Mouse (Mus musculus): ENCODE measurements around the gene Polr3c. TPM values are rescaled to one million over a fixed set of nuclear protein-coding genes. Genes with fewer than 3 reads are reported as not detected.
"Not testable (repeated sequence)": the region's sequence is repeated elsewhere in the genome, so short reads cannot be mapped to it uniquely, and the experiment has no call there.

Gene Polr3c
- total RNA-seq, 2 experiments from 2014 or later = 27.7 to 34.8 TPM

- ATAC-seq (replicated peaks; ENCODE audit: low FRiP score, poor library complexity, severe bottlenecking) = no peak
Measured at GRCm38 (mm10) chr3:96715854-96716253, 11.6 kb downstream of the Polr3c start.

GRCm38 (mm10) chr3:96714286-96714685, 13.1 kb downstream of the Polr3c start:
- no peak for ATAC-seq (replicated peaks; ENCODE audit: low FRiP score, poor library complexity, severe bottlenecking)

GRCm38 (mm10) chr3:96708684-96709064, 18.8 kb downstream of the Polr3c start:
- no peak for ATAC-seq (replicated peaks; ENCODE audit: low FRiP score, poor library complexity, severe bottlenecking)

- ATAC-seq (replicated peaks; ENCODE audit: low FRiP score, poor library complexity, severe bottlenecking) = peak; percentile 85
Measured at GRCm38 (mm10) chr3:96707903-96708683, 19.3 kb downstream of the Polr3c start, which contains the start of gene Nudt17. TSS of gene Nudt17 (minus strand) at chr3:96708562.

GRCm38 (mm10) chr3:96706984-96707383, 20.4 kb downstream of the Polr3c start:
- ATAC-seq (replicated peaks; ENCODE audit: low FRiP score, poor library complexity, severe bottlenecking) = no peak

GRCm38 (mm10) chr3:96706217-96706616, 21.2 kb downstream of the Polr3c start:
- no peak for ATAC-seq (replicated peaks; ENCODE audit: low FRiP score, poor library complexity, severe bottlenecking)

GRCm38 (mm10) chr3:96704778-96705177, 22.6 kb downstream of the Polr3c start:
- ATAC-seq (replicated peaks; ENCODE audit: low FRiP score, poor library complexity, severe bottlenecking) = no peak

GRCm38 (mm10) chr3:96701003-96701402, 26.4 kb downstream of the Polr3c start:
- no peak for ATAC-seq (replicated peaks; ENCODE audit: low FRiP score, poor library complexity, severe bottlenecking)

GRCm38 (mm10) chr3:96700376-96700775, 27.1 kb downstream of the Polr3c start:
- ATAC-seq (replicated peaks; ENCODE audit: low FRiP score, poor library complexity, severe bottlenecking) = no peak

- no peak for ATAC-seq (replicated peaks; ENCODE audit: low FRiP score, poor library complexity, severe bottlenecking)
Measured at GRCm38 (mm10) chr3:96698993-96699690, 28.3 kb downstream of the Polr3c start.

GRCm38 (mm10) chr3:96696766-96697732, 30.4 kb downstream of the Polr3c start:
- peak; percentile 87 for ATAC-seq (replicated peaks; ENCODE audit: low FRiP score, poor library complexity, severe bottlenecking)

- peak; percentile 86 for ATAC-seq (replicated peaks; ENCODE audit: low FRiP score, poor library complexity, severe bottlenecking)
Measured at GRCm38 (mm10) chr3:96696198-96696765, 31.1 kb downstream of the Polr3c start, which contains the start of gene Pias3. TSS of gene Pias3 (plus strand) at chr3:96696384.

GRCm38 (mm10) chr3:96693579-96693978, 33.8 kb downstream of the Polr3c start:
- ATAC-seq (replicated peaks; ENCODE audit: low FRiP score, poor library complexity, severe bottlenecking) = no peak

- ATAC-seq (replicated peaks; ENCODE audit: low FRiP score, poor library complexity, severe bottlenecking) = no peak
Measured at GRCm38 (mm10) chr3:96692506-96692905, 34.9 kb downstream of the Polr3c start.

- no peak for ATAC-seq (replicated peaks; ENCODE audit: low FRiP score, poor library complexity, severe bottlenecking)
Measured at GRCm38 (mm10) chr3:96690298-96690697, 37.1 kb downstream of the Polr3c start.

GRCm38 (mm10) chr3:96688854-96689253, 38.6 kb downstream of the Polr3c start:
- ATAC-seq (replicated peaks; ENCODE audit: low FRiP score, poor library complexity, severe bottlenecking) = no peak

- ATAC-seq (replicated peaks; ENCODE audit: low FRiP score, poor library complexity, severe bottlenecking) = not testable (repeated sequence)
Measured at GRCm38 (mm10) chr3:96686057-96686456, 41.4 kb downstream of the Polr3c start.

- ATAC-seq (replicated peaks; ENCODE audit: low FRiP score, poor library complexity, severe bottlenecking) = no peak
Measured at GRCm38 (mm10) chr3:96684822-96685156, 42.6 kb downstream of the Polr3c start.

- no peak for ATAC-seq (replicated peaks; ENCODE audit: low FRiP score, poor library complexity, severe bottlenecking)
Measured at GRCm38 (mm10) chr3:96684151-96684821, 43.1 kb downstream of the Polr3c start.

All from erythroid progenitor cell, adult 5-6 weeks (primary cell).